Mouse (Mus musculus): Measurements from ENCODE around the gene Brap.

GRCm38 (mm10) chr5:121700496-121700895, 40.1 kb downstream of the Brap start:
- TF ChIP-seq MYC (IDR thresholded peaks at IDR 0.05; ENCODE audit: low read depth, low read length) (no peak), KAT2A (conservative IDR thresholded peaks at IDR 0.05; ENCODE audit: low read depth, low read length) (no peak), SIN3A (IDR thresholded peaks at IDR 0.05; ENCODE audit: low read length) (no peak), POLR2A (IDR thresholded peaks at IDR 0.05; ENCODE audit: control insufficient read depth in 1 of 2, insufficient read depth in 1 of 2, low read depth in 1 of 2, low read length in 2 of 2, poor library complexity in 1 of 2) (no peak), CTCF (IDR thresholded peaks at IDR 0.05 in 2 of 3, conservative IDR thresholded peaks at IDR 0.05 in 1 of 3; ENCODE audit: control insufficient read depth in 1 of 3, insufficient read depth in 1 of 3, low read depth in 2 of 3, low read length in 3 of 3, poor library complexity in 1 of 3, severe bottlenecking in 1 of 3) (no peak), USF1 (IDR thresholded peaks at IDR 0.05; ENCODE audit: low read depth, low read length) (no peak), ZMIZ1 (IDR thresholded peaks at IDR 0.05; ENCODE audit: low read depth, low read length) (no peak), GATA1 (IDR thresholded peaks at IDR 0.05; ENCODE audit: low read depth, low read length) (no peak)

Data from MEL (cell line).